Mouse (Mus musculus) forebrain, embryonic 16.5 days (tissue): ENCODE results near the gene Taf3. TPM values are rescaled to one million over a fixed set of nuclear protein-coding genes. Genes with fewer than 3 reads are reported as not detected.

ENCODE experiments used
- ATAC-seq: fragments of 200-750 bp; cut with Nextera tagmentation; 2 replicates; pipeline ENCODE4 v1.8.0; 2017; ENCODE audit warnings: mild to moderate bottlenecking, moderate library complexity
- H3K27ac ChIP-seq: fragments of 300-500 bp; sonication (generic); 2 replicates; pipeline ENCODE4 v1.5.1; 2014; ENCODE audit warnings: low read length, control low read depth
- H3K27me3 ChIP-seq: fragments of 300-500 bp; sonication (generic); replicated peaks from 2 replicates; pipeline ENCODE4 v1.6.1; 2014; ENCODE audit warnings: low read length; ENCODE audit not compliant: control insufficient read depth, insufficient read depth
- H3K36me3 ChIP-seq: fragments of 300-500 bp; sonication (generic); 2 replicates; pipeline ENCODE4 v1.6.1; 2014; ENCODE audit not compliant: control insufficient read depth, insufficient read depth
- H3K4me1 ChIP-seq: fragments of 300-500 bp; sonication (generic); replicated peaks from 2 replicates; pipeline ENCODE4 v1.6.1; 2014; ENCODE audit warnings: low read length; ENCODE audit not compliant: control insufficient read depth, insufficient read depth
- H3K4me2 ChIP-seq: fragments of 300-500 bp; sonication (generic); 2 replicates; pipeline ENCODE4 v1.6.1; 2014; ENCODE audit warnings: mild to moderate bottlenecking, low read length, control low read depth
- H3K4me3 ChIP-seq: fragments of 300-500 bp; sonication (generic); replicated peaks from 2 replicates; pipeline ENCODE4 v1.5.1; 2014; ENCODE audit warnings: mild to moderate bottlenecking, low read length, control low read depth
- H3K9ac ChIP-seq: fragments of 300-500 bp; sonication (generic); replicated peaks from 2 replicates; pipeline ENCODE4 v1.6.1; 2014; ENCODE audit warnings: low read depth, low read length, control low read depth
- H3K9me3 ChIP-seq: fragments of 300-500 bp; sonication (generic); 2 replicates; pipeline ENCODE4 v1.6.1; 2016; ENCODE audit warnings: low read length; ENCODE audit not compliant: control insufficient read depth
- WGBS: fragments of 180-500 bp; shearing (Covaris S2); extraction: QIAGEN DNeasy Blood & Tissue Kit; methylation state at CpG from one replicate; pipeline ENCODE4 v1.1.7; 2014; 5-methylcytosine and 5-hydroxymethylcytosine counted together
- polyA plus RNA-seq: library from polyadenylated mRNA; unstranded; fragments of >200 nt; fragmentation: Nextera tagmentation; extraction: Ambion mirVana; gene quantifications from 2 replicates; pipeline ENCODE4 v1.2.1, GENCODE M21; 2015

The Taf3 gene
- polyA plus RNA-seq, 1 experiment from 2014 or later, result 14.3 TPM

DNA sequence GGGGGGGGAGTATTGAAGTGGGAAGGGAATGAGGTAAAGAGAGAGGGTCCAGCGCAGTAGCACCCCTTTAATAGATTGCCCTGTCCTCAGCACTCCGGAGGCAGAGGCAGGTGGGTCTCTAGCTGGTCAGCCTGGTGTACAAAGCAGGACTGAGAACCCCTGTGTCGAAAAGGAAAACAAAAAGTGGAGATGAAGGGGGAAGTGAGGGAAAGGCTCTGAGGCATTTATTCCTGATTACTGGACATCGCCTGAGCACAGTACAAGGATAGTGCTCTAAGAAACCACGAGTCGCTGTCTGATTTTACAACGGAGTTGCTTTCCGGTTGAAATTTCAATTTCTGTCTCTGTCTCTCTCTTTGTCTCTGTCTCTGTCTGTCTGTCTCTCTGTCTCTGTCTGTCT is 158.1 kb downstream of the Taf3 start:
- Histone ChIP-seq H3K4me2 (no peak overlapping the region), H3K36me3 (no peaks in the 10 kb centered on the region), H3K9me3 (no peaks in the 10 kb centered on the region), H3K9ac (no peak overlapping the region), H3K27me3 (peaks cover 66% of the 10 kb centered on the region), H3K4me3 (no peak overlapping the region), H3K4me1 (peaks cover 10% of the 10 kb centered on the region), H3K27ac (no peak overlapping the region)
- no peak for ATAC-seq
- WGBS, result 8% methylated on average over 8 of the region's 8 CpGs

DNA sequence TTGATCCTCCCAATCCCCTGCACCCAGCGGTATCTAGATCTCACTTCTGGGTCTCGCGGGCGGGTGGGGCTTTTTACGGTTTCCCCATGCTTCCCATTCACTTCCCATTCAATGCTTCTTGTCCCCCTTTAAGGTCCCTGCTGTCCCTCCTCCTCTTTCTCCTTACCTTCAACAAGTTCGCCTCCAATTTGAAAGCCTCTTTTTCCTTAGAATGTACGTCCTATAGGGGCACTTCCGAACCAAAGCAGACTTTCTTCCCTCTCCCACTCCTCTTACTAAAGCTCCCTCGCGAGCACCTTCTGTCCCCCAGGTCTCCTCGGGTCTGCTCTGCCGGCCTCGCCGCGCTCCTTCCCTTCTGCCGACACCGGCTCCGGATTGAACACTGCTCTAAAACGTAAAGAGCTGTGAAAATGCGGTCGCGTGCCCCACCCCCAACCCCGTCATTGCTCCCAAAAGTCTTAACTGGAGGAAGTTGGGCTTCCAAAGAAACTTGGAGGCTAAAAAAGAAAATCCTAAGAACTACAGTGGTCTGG is 158.7 kb downstream of the Taf3 start, which contains the start of gene Gata3:
Gene Gata3 (minus strand): TSS at position 384 of the 533 bp plus-strand sequence.
- H3K9ac ChIP-seq, result no peak within 1 kb of the TSS
- no peak for ATAC-seq
- H3K36me3 ChIP-seq, result no peaks in the 10 kb centered on the region
- H3K27ac ChIP-seq, result no peak within 1 kb of the TSS
- no peak within 1 kb of the TSS for H3K4me3 ChIP-seq
- peaks cover 68% of the 10 kb centered on the region for H3K27me3 ChIP-seq
- peaks cover 7% of the 10 kb centered on the region for H3K4me1 ChIP-seq
- H3K9me3 ChIP-seq, result no peaks in the 10 kb centered on the region
- H3K4me2 ChIP-seq, result no peak within 1 kb of the TSS
- 1% methylated on average over 23 of the region's 23 CpGs for WGBS

DNA sequence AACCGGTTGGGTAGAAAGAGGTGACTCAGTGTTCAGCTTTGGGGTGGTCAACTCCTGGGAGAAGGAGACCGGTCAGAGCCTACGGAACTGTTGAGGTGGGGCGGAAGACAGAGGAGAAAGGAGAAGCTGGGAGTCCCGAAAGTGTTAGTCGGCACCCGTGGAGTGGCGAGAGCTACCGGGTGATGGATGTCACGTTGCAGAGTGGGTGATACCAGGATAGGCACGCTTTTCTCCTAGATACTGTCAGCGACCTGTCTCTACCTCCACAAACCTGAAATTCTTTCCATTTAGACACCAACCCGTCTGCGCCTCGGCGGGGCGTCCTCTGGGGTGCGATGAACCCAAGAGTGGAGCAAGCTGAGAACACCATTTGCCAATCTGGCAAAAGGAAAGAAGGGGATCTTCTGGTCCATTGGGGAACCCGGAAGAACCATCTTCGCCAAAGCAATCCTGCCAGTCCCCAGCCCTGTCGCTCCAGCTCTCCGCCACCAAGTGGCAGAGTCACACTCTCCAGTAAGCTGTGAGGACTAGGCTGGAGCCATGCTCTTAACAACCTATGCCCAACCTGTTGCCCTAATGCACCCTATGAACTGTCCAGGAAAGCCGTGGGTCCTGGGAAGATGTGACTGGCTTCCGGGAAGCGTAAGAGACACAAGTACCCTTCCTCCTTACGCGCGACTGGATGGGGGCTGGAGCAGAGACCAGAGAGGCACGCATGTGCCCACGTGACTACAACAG is 159.3 kb downstream of the Taf3 start, which contains the start of gene 9230102O04Rik:
Gene 9230102O04Rik (minus strand): TSS at position 628 of the 738 bp plus-strand sequence.
- Histone ChIP-seq H3K4me2 (no peak within 1 kb of the TSS), H3K27me3 (peaks cover 67% of the 10 kb centered on the region), H3K9me3 (no peaks in the 10 kb centered on the region), H3K27ac (no peak within 1 kb of the TSS), H3K4me3 (no peak within 1 kb of the TSS), H3K36me3 (no peaks in the 10 kb centered on the region), H3K4me1 (peaks cover 7% of the 10 kb centered on the region), H3K9ac (no peak within 1 kb of the TSS)
- peak; percentile 49 for ATAC-seq
- WGBS, result under 1% methylated on average over 30 of the region's 30 CpGs

DNA sequence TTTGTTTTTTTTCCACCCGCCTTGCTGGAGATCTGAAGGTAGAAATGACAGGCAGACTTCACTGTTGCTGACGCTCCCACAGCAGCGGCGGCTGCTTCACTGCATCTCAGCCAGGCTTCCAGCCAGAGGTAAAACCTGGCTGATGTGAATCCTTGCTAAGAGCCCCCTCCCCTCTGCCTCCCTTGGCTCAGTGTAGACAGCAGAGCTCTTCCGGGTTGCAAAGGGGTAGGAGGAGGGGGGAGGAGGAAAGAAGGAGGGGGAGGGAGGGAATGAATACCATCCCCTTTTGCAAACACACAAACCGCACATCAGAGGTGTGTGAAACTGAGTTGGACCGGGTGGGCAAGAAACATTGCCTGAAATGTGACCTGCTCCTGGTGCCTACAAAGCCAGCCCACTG is 160.8 kb downstream of the Taf3 start:
- peaks cover 57% of the 10 kb centered on the region for H3K27me3 ChIP-seq
- ATAC-seq, result no peak
- no peak overlapping the region for H3K4me2 ChIP-seq
- no peak overlapping the region for H3K27ac ChIP-seq
- H3K4me1 ChIP-seq, result peaks cover 7% of the 10 kb centered on the region
- no peaks in the 10 kb centered on the region for H3K36me3 ChIP-seq
- no peaks in the 10 kb centered on the region for H3K9me3 ChIP-seq
- under 1% methylated on average over 7 of the region's 7 CpGs for WGBS
- no peak overlapping the region for H3K4me3 ChIP-seq
- no peak overlapping the region for H3K9ac ChIP-seq

DNA sequence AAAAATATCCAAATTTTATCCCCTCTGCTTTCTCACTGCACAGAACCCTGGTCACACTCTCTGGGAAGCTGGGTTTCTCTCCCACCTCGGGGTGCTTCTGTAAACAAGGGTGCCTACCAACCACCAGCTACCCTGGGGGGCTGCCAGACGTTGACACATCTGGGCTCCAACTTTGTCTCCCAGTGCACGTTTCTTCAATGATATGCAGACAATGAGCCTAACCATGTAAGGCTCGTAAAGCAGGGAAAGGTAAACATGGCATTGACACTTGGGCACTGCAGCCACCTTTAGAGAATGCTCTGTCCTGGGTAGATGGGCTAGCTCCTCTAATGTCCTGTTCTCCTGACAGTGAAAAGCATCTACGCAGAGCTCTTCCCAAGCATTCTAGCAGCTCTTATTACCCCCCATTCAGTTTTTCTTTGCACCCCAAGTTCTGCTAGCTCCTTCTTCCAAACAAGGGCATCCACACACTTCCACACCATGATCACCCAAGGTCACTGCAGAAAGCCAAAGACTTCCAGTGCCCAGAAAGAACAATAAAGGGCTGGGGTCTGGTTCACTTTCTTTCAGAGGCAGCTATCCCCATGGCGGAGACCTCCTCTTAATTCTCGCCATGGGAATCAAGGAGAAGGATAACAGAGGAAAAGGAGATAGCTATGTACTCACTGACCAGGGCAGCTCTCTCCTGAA is 161.3 kb downstream of the Taf3 start:
- no peaks in the 10 kb centered on the region for H3K36me3 ChIP-seq
- peaks cover 13% of the 10 kb centered on the region for H3K4me1 ChIP-seq
- no peak overlapping the region for H3K9ac ChIP-seq
- H3K9me3 ChIP-seq, result no peaks in the 10 kb centered on the region
- no peak overlapping the region for H3K4me2 ChIP-seq
- ATAC-seq, result no peak
- peaks cover 57% of the 10 kb centered on the region for H3K27me3 ChIP-seq
- 1% methylated on average over 7 of the region's 7 CpGs for WGBS
- no peak overlapping the region for H3K27ac ChIP-seq
- no peak overlapping the region for H3K4me3 ChIP-seq

DNA sequence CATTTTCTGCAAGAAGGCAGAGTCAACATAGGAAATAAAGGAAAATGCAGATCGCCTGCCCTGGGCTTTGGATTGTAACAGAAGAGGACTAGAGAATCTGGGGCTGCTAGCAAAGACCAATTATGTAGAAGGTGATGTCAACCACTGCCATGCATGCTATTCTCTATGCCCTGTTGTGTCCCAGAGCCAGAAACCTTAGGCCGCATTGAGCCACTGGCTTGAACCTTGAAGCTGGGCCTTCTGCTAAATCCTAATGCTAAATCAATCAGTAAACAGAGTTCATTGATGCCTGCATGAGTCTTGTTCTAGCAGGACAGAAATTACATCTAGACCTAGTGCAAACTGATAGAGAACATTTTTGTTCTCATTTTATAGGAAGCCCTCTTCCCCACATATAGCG is 162.4 kb downstream of the Taf3 start:
- WGBS, result 9% methylated on average over 3 of the region's 3 CpGs
- Histone ChIP-seq H3K4me2 (no peak overlapping the region), H3K27ac (no peak overlapping the region), H3K9ac (no peak overlapping the region), H3K4me3 (no peak overlapping the region), H3K4me1 (peaks cover 20% of the 10 kb centered on the region), H3K27me3 (peaks cover 61% of the 10 kb centered on the region), H3K36me3 (no peaks in the 10 kb centered on the region), H3K9me3 (no peaks in the 10 kb centered on the region)
- no peak for ATAC-seq

DNA sequence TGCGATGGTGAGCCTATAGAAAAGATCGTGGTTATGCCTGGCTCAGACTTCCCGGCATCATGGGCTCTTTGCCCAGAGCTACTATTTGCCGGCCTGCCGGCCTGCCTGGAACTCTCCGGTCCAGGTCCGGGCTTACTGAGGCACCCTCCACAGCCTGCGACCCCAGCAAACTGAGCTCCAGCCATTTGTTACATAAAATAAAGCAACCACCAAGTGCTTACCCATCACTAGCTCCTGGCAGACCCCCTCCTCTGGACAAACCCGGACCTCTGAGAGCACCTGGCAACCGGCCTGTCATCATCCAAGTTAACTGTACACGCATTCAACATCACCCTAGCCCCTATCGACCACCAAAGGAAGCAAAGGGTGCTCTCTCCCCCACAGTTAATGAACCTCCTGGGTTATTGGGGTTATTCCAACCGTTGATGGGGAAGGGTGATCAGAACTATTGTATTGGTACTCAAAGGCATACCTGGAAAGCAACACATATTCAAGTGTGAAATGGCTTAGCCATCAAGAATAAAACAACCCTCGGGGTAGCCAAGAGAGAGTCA is 163.1 kb downstream of the Taf3 start:
- H3K4me3 ChIP-seq, result no peak overlapping the region
- no peak overlapping the region for H3K27ac ChIP-seq
- H3K4me1 ChIP-seq, result peaks cover 22% of the 10 kb centered on the region
- WGBS, result 2% methylated on average over 14 of the region's 14 CpGs
- no peak overlapping the region for H3K9ac ChIP-seq
- H3K9me3 ChIP-seq, result no peaks in the 10 kb centered on the region
- no peak overlapping the region for H3K4me2 ChIP-seq
- no peak for ATAC-seq
- H3K27me3 ChIP-seq, result peaks cover 61% of the 10 kb centered on the region
- H3K36me3 ChIP-seq, result no peaks in the 10 kb centered on the region

DNA sequence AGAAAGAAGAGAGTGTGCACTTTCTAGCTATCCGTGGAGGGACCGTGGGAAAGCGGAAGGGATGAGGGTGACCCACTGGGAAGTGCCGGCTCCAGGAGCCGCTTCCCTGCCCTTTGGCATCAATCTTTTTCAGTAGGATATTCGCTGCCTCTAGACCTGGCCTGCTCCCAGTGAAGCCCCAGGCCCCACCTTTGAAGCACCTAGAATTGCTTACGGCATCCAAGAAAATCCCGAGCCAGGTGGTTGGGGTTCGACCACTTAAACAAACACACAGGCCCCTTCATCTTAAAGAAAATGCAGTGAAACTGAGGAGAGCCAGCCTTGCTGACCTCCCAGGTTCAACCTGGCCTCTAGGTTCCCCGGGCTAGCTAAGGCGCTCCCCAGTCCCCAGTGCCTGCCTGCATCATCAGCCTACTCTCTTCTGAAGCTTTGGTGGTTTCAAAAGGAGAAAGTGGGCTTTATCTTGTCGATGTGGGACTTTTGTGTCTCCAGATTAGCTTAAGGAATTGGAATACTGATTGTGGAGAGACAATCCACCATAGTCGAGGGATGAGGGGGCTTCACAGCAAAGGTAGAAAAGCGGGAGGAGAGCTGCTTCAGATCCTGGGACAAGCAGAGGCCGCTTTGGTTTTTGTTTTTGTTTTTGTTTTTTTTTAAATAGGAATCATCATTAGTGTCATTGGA is 163.7 kb downstream of the Taf3 start:
- no peak for ATAC-seq
- no peak overlapping the region for H3K9ac ChIP-seq
- peaks cover 22% of the 10 kb centered on the region for H3K4me1 ChIP-seq
- no peaks in the 10 kb centered on the region for H3K36me3 ChIP-seq
- H3K27me3 ChIP-seq, result peaks cover 60% of the 10 kb centered on the region
- no peak overlapping the region for H3K4me3 ChIP-seq
- no peaks in the 10 kb centered on the region for H3K9me3 ChIP-seq
- no peak overlapping the region for H3K4me2 ChIP-seq
- no peak overlapping the region for H3K27ac ChIP-seq
- under 1% methylated on average over 15 of the region's 15 CpGs for WGBS
